Mouse (Mus musculus) testis, adult 2 months (tissue): ENCODE data around the gene Pdrg1.

Source experiments
- CTCF ChIP-seq: fragments of 200-500 bp; IDR thresholded peaks from 2 replicates; pipeline ENCODE4 v1.5.1; 2012; ENCODE audit warnings: low read depth, mild to moderate bottlenecking, inconsistent platforms, low read length, moderate library complexity; ENCODE audit not compliant: control insufficient read depth, insufficient read depth, insufficient replicate concordance
- POLR2A ChIP-seq: fragments of 200-500 bp; IDR thresholded peaks from 2 replicates; pipeline ENCODE4 v1.6.1; 2012; ENCODE audit warnings: low read depth, mild to moderate bottlenecking, inconsistent platforms, low read length, moderate library complexity; ENCODE audit not compliant: control insufficient read depth

DNA sequence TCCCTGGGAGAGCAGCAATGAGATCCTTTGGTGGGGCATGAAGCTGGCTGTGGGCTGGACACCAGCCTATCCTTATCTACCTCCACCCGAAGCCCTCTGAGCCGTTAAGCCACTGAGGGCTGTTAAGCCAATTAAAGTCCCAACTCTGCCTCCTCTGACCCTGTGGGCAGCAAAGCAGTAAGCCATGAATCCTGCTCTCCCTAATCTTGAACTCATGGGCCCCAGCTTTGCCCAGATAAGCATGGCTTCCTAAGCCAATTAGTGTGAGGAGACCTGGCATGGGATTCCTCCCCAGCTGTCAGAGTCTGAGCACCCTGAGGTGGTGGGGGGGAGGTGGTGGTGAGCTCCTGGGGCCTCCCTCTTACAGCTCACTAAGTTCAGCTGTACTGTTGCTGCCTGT is 21.5 kb upstream of the Pdrg1 start:
- no peak for TF ChIP-seq CTCF
- no peak for TF ChIP-seq POLR2A
